In genomic region chr5:91402339-91403211, GRCm38 (mm10) we compare ENCODE assay signal across 8 mouse cellular contexts. TPM values are rescaled to one million over a fixed set of nuclear protein-coding genes. Genes with fewer than 3 reads are reported as not detected.
DNase-seq lines count a peak whose midpoint lies in the region; ATAC-seq and TF ChIP-seq lines count a peak whose summit lies in the region.

Gene Btc, minus strand, starts transcription at chr5:91402994.

- peak within 1 kb of the TSS; percentile 44 for H3K4me2 ChIP-seq in hindbrain, embryonic 14.5 days (replicated peaks)

- H3K4me3 ChIP-seq in ES-E14 (ENCODE audit: insufficient read depth in 1 of 2, low read depth in 1 of 2, low read length in 2 of 2, poor library complexity in 1 of 2, severe bottlenecking in 1 of 2), result no peak within 1 kb of the TSS
- H3K4me3 ChIP-seq in hindbrain, embryonic 14.5 days (replicated peaks; ENCODE audit: low read length), result peak within 1 kb of the TSS; percentile 17

- ATAC-seq in hindbrain, embryonic 14.5 days (ENCODE audit: low FRiP score), result peak; percentile 48

- no peaks in the 10 kb centered on the region for H3K4me1 ChIP-seq in ES-E14 (ENCODE audit: control insufficient read depth in 2 of 2, insufficient read depth in 2 of 2, low read length in 2 of 2, poor library complexity in 1 of 2)
- no peaks in the 10 kb centered on the region for H3K4me1 ChIP-seq in hindbrain, embryonic 14.5 days (replicated peaks; ENCODE audit: control insufficient read depth, insufficient read depth, low read length)

- WGBS in hindbrain, embryonic 14.5 days, result 14% methylated on average over 19 of the region's 19 CpGs

- peak; percentile 29 for DNase-seq in ES-E14 (ENCODE audit: low read depth, low spot score)
- peak; percentile 11 for DNase-seq in cerebellum, adult 9-11 months
- DNase-seq in frontal cortex, postnatal 36 days (ENCODE audit: low spot score in 2 of 2), result peak; percentile 41 to 62
- DNase-seq in hindbrain, embryonic 14.5 days (ENCODE audit: low spot score), result no peak
- peak; percentile 7 for DNase-seq in left cerebral cortex, adult 11 months (ENCODE audit: low spot score)
- DNase-seq in lung, postnatal 4 days, result peak; percentile 67 to 73
- peak; percentile 68 for DNase-seq in retina, postnatal 1 day
- DNase-seq in urinary bladder, adult 18-20 months (ENCODE audit: low spot score in 2 of 2), result peak; percentile 47 to 76

- no peaks in the 10 kb centered on the region for H3K9me3 ChIP-seq in ES-E14 (ENCODE audit: control insufficient read depth, insufficient read depth, low read depth, low read length)
- no peaks in the 10 kb centered on the region for H3K9me3 ChIP-seq in hindbrain, embryonic 14.5 days (ENCODE audit: control insufficient read depth, low read length)

- H3K9ac ChIP-seq in ES-E14 (ENCODE audit: insufficient read depth, low read depth, low read length, poor library complexity, severe bottlenecking), result no peak within 1 kb of the TSS
- no peak within 1 kb of the TSS for H3K9ac ChIP-seq in hindbrain, embryonic 14.5 days

- H3K27ac ChIP-seq in ES-E14 (ENCODE audit: insufficient read depth, low read depth, low read length, poor library complexity, severe bottlenecking), result no peak within 1 kb of the TSS
- H3K27ac ChIP-seq in hindbrain, embryonic 14.5 days, result no peak within 1 kb of the TSS

- in situ Hi-C loops in ES-E14 (cut with MboI; ENCODE audit: low sequenced_read_pairs in 2 of 2, unreplicated experiment in 2 of 2), result no loop called here

- no peaks in the 10 kb centered on the region for H3K36me3 ChIP-seq in ES-E14 (ENCODE audit: control insufficient read depth, insufficient read depth, low read length, poor library complexity, severe bottlenecking)
- no peaks in the 10 kb centered on the region for H3K36me3 ChIP-seq in hindbrain, embryonic 14.5 days (replicated peaks; ENCODE audit: control insufficient read depth, insufficient read depth)

- no peaks in the 10 kb centered on the region for H3K27me3 ChIP-seq in hindbrain, embryonic 14.5 days (ENCODE audit: control insufficient read depth, insufficient read depth, low read length)

TF ChIP-seq in ES-E14, 5 proteins besides CTCF, POLR2A, EP300 and RAD21:
- TF ChIP-seq CHD2 (IDR thresholded peaks at IDR 0.05; ENCODE audit: low read depth, low read length) (no peak), HCFC1 (IDR thresholded peaks at IDR 0.05; ENCODE audit: borderline replicate concordance, insufficient read depth, low read length) (no peak), MAFK (IDR thresholded peaks at IDR 0.05; ENCODE audit: insufficient read depth, low read depth, low read length) (no peak), ZNF384 (IDR thresholded peaks at IDR 0.05; ENCODE audit: low read depth, low read length) (no peak), ZC3H11A (IDR thresholded peaks at IDR 0.05; ENCODE audit: borderline replicate concordance, low read depth, low read length) (no peak)

RNA-seq across cellular contexts. Expression of gene Btc, which starts in this region (rescaled TPM):
- 0.53 and 0.71 TPM in 2 replicates for total RNA-seq in ES-E14 (2012; rRNA removed)
- 0.14 TPM in 1 of 2 replicates, not detected in the other for polyA plus RNA-seq in hindbrain, embryonic 14.5 days (2014; fragmentation: Nextera tagmentation; extraction: Ambion mirVana)

Comparison
In these comparisons a context has a peak if more than half of its experiments do, and no peak if none do; other contexts are left out.
1. Peak in DNase-seq in ES-E14; RNA of the gene not detected or under 1 TPM.
2. Peak in ATAC-seq, H3K4me3 ChIP-seq and H3K4me2 ChIP-seq in hindbrain, embryonic 14.5 days; RNA of the gene not detected or under 1 TPM.